Mouse (Mus musculus): Measurements from ENCODE around the gene Ubb.

DNA sequence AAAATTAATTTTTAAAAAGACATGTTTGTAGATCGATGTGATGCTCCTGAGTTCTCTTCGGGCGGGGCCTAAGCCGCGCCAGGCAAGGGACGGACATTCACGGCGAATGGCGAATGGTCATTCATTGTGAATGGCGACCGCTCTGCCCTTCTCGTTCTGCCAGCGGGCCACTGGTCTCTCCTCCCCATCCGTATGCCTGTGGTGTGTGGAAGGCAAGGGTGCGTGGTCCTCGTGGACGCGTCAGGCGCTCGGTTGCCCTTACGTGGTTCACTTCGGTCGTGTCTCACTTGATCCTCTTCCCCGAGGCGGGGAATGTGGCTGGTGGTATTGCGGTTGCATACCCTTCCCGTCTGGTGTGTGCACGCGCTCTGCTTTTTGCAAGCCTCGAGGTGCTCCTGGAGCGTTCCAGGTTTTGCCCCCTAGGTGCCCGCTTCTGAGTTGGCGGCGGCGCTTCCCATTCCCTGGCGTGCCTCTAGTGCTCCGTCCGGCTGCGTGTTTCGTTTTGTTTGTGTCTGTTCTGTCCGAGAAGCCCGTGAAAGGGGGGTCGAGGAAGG, 9.6 kb downstream of the Ubb start:
- TF ChIP-seq EP300 (IDR thresholded peaks at IDR 0.05; ENCODE audit: insufficient read depth, low read depth, low read length): no peak
- no peak for TF ChIP-seq CTCF (IDR thresholded peaks at IDR 0.05)
- TF ChIP-seq POLR2A (IDR thresholded peaks at IDR 0.05; ENCODE audit: insufficient read depth, low read depth, low read length): no peak
